Mouse (Mus musculus) spleen, adult 10 weeks (tissue): ENCODE results near the gene 1700030J22Rik. TPM values are rescaled to one million over a fixed set of nuclear protein-coding genes. Genes with fewer than 3 reads are reported as not detected.

ENCODE experiments used
- polyA plus RNA-seq: library from polyadenylated mRNA; stranded (reverse); fragments of 350-450 nt; fragmentation: Illumina TruSeq; extraction: RNeasy Lipid Tissue Mini Kit (QIAGEN cat#74804); gene quantifications from one replicate; pipeline ENCODE4 v1.2.3, GENCODE M21; 2015; ENCODE audit warnings: low replicate concordance; ENCODE audit not compliant: insufficient read depth

The 1700030J22Rik gene
- 0.15 TPM for polyA plus RNA-seq

DNA sequence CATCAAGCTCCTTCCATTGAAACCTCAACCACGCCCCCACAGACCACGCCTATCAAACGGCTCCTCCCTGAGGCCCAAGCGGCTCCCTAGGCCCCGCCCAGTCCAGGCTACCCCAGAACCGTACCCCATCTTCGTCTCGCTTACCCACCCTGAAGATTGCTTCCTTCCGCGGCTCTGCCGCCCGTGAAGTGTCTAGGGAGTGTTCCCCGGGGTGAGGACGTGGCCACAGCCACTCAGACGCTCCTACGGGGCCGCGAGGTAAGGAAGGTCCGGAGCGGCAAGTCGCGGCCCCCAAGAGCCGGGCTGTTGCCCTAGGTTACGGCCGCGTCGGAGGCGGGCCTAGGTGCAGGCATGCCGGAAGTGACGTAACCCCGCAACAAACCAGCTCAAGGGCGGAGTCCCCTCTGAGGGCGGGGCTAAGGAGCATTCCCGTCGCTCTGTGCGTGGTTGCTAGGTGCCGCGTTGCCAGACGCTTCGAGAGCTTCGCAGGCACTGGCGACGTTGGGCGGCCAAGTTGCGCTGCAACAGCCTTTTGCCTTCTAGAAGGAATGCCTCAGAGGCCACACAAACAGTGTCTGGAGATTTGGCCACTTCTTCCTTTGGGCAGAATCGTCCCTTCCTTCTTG is at the start of gene 1700030J22Rik:
1700030J22Rik (minus strand) TSS at position 329 of the 626 bp plus-strand sequence.

DNA sequence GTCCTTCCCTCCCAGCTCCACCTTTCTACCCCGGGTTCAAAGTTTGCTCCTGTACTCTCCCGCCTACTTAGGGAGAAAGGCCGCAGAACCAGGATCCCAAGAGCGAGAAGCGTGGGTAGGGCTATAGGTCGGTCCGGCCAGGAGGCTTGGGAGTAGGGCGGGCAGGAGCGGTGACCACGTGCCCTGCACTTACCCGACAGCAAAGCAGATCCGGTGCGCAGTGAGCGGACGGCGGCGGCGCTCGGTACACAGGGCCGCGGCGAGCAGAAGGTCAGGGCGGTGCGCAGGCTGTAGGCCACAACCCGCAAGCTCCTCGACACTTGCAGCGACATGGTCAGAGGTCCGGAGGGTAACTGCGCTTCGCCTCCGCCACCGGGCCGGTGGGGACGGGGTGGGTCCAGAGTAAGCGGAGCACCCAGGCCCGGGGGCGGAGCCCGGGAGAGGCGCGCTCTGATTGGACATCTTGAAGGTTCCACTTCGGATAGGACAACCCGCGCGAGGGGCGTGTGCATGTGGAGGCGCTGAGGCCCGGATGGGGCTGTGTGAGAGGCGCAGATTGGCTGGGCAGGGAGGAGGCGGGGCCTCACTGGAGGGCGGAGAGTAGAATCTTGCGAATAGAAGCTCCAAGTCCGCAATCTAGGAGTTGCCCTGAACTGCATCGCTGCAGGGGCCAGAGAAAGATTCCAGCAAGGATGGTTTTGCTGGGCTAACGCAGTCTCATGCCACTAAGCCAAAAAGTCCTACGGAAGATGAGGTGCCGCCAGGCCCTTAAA is 14.5 kb upstream of the 1700030J22Rik start, which contains the start of gene Gcsh:
Gcsh (minus strand) TSS at position 443 of the 773 bp plus-strand sequence.

DNA sequence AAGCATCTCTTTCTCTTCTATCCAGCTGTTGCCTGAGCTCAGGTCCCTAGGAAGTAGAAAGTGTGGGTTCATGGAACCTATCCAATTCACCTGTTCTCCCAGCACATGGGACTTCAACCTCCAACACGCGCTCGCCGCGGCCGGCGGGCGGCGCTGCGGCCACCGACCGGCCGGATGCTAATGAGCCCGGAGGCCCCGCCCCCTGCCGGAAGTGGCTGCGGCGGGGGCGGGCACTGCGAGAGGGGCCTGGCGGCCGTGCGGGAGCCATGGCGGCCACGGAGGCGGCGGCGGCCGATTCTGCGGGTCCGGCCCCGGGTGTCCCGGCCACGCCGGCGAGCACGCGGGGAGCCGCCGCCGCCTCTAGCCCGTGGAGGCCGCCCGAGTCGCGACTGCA is 35.6 kb downstream of the 1700030J22Rik start, which contains the start of gene Atmin:
Atmin (plus strand) TSS at position 233 of the 394 bp plus-strand sequence.

DNA sequence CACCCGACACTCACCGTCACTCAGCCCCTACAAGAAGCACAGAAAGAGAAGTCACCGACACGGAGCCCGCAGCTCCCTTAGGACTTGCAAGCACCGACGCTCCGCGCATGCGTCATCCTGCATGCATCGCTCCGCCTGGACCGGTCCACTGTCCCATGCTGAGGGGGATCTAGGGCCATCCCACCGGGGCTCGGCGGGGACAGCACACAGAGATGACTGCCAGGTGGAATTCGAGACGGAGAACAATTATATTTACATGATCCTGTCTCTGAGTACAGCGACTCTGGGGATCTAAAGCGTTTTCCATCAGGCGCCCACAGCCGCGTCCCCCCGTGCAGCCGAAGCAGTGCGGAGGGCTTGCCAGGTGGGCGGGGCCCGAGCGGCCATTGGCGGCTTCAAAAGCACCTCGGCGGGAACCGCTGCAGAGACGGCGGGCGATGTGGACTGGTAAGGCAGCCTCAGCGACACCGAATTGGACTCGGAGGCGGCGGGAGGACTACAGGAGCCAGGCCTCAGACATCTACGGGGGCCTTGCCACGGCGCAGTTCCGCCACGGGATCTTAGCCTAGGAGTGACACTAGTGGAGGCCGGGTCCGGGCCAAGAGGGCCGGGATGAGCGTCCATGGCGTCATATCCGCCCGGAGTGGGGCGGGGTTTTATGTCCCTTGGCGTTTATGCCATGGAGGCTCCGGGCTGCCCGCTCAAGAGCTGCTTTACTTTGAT is 57.3 kb downstream of the 1700030J22Rik start, which contains the start of the genes Cmc2 and Cenpn:
Cmc2 (minus strand) TSS at position 119 of the 723 bp plus-strand sequence.
Cenpn (plus strand) TSS at position 394 of the 723 bp plus-strand sequence.

Other genes with a start within 250 kb of the 1700030J22Rik start
- gene Cdyl2, start 246.0 kb downstream of the 1700030J22Rik start, polyA plus RNA-seq, result 4.7 TPM
- gene Cmc2, start 57.5 kb downstream of the 1700030J22Rik start, polyA plus RNA-seq, result 6.6 TPM
- 9.6 TPM for gene Cenpn, start 57.2 kb downstream of the 1700030J22Rik start, polyA plus RNA-seq
- 17.7 TPM for gene Atmin, start 35.6 kb downstream of the 1700030J22Rik start, polyA plus RNA-seq
- 23.3 TPM for gene Gcsh, start 14.6 kb upstream of the 1700030J22Rik start, polyA plus RNA-seq
- not detected for gene Pkd1l2, start 103.5 kb upstream of the 1700030J22Rik start, polyA plus RNA-seq
- 0.12 TPM for gene Bco1, start 116.9 kb upstream of the 1700030J22Rik start, polyA plus RNA-seq
- 7.5 TPM for gene Gan, start 179.2 kb upstream of the 1700030J22Rik start, polyA plus RNA-seq